Mouse (Mus musculus) bone marrow macrophage, adult 2 months (primary cell): Measurements from ENCODE around the gene 2300002M23Rik.

Experiments used
- CTCF ChIP-seq: IDR thresholded peaks from 2 replicates; pipeline ENCODE4 v1.5.1; 2012; ENCODE audit warnings: low read depth, mild to moderate bottlenecking, low read length, moderate library complexity
- POLR2A ChIP-seq: IDR thresholded peaks from 2 replicates; pipeline ENCODE4 v1.6.1; 2012; ENCODE audit warnings: mild to moderate bottlenecking, low read depth, low read length, borderline replicate concordance

- TF ChIP-seq POLR2A: no peak
- no peak for TF ChIP-seq CTCF
Observed at GRCm38 (mm10) chr17:35591219-35591578, 23.9 kb downstream of the 2300002M23Rik start.
